Mouse (Mus musculus) urinary bladder, postnatal 4 days (tissue): ENCODE measurements around the gene Ubald2.
A peak's percentile ranks its signal among the peaks of the same experiment; 100 is the strongest.
"Not testable (repeated sequence)": the region's sequence is repeated elsewhere in the genome, so short reads cannot be mapped to it uniquely, and the experiment has no call there.

Experiments
- DNase-seq, 2 experiments: peaks; one replicate each; pipeline ENCODE4 v3.0.0; 2021 to 2022; ENCODE audit warnings: low spot score in 2 of 2

The Ubald2 gene

GRCm38 (mm10) chr11:116433356-116434286, at the start of gene Ubald2:
Ubald2 (plus strand) TSS chr11:116434094.
- DNase-seq: peak; percentile 99 to 100

- no peak for DNase-seq
Observed at GRCm38 (mm10) chr11:116384171-116384570, 49.7 kb upstream of the Ubald2 start.

- no peak for DNase-seq
Observed at GRCm38 (mm10) chr11:116385999-116386398, 47.9 kb upstream of the Ubald2 start.

GRCm38 (mm10) chr11:116387086-116388071, 46.5 kb upstream of the Ubald2 start:
- DNase-seq: no peak

GRCm38 (mm10) chr11:116388841-116389480, 44.9 kb upstream of the Ubald2 start:
- no peak for DNase-seq

GRCm38 (mm10) chr11:116394769-116395168, 39.1 kb upstream of the Ubald2 start:
- DNase-seq: no peak

- DNase-seq: no peak
Observed at GRCm38 (mm10) chr11:116396276-116396933, 37.5 kb upstream of the Ubald2 start.

GRCm38 (mm10) chr11:116396934-116397330, 37.0 kb upstream of the Ubald2 start:
- no peak for DNase-seq

GRCm38 (mm10) chr11:116397517-116398347, 36.2 kb upstream of the Ubald2 start:
- DNase-seq: no peak

GRCm38 (mm10) chr11:116398348-116398677, 35.6 kb upstream of the Ubald2 start:
- DNase-seq: no peak

GRCm38 (mm10) chr11:116400560-116400959, 33.3 kb upstream of the Ubald2 start:
- no peak for DNase-seq

GRCm38 (mm10) chr11:116405601-116406000, 28.3 kb upstream of the Ubald2 start:
- DNase-seq: no peak

- DNase-seq: no peak
Observed at GRCm38 (mm10) chr11:116406231-116406728, 27.6 kb upstream of the Ubald2 start.

- DNase-seq: no peak
Observed at GRCm38 (mm10) chr11:116409008-116409407, 24.9 kb upstream of the Ubald2 start.

- DNase-seq: not testable (repeated sequence)
Observed at GRCm38 (mm10) chr11:116410415-116410814, 23.5 kb upstream of the Ubald2 start.

GRCm38 (mm10) chr11:116411582-116411981, 22.3 kb upstream of the Ubald2 start:
- DNase-seq: no peak

- DNase-seq: no peak
Observed at GRCm38 (mm10) chr11:116412028-116412827, 21.7 kb upstream of the Ubald2 start.

- peak; percentile 75 to 80 for DNase-seq
Observed at GRCm38 (mm10) chr11:116412904-116413630, 20.8 kb upstream of the Ubald2 start, which contains the start of gene Rnf157. Rnf157 (minus strand) TSS chr11:116413032.

- no peak for DNase-seq
Observed at GRCm38 (mm10) chr11:116413631-116414022, 20.3 kb upstream of the Ubald2 start.
